Comparison of ENCODE assay signal across 8 mouse cellular contexts in the genomic region with DNA sequence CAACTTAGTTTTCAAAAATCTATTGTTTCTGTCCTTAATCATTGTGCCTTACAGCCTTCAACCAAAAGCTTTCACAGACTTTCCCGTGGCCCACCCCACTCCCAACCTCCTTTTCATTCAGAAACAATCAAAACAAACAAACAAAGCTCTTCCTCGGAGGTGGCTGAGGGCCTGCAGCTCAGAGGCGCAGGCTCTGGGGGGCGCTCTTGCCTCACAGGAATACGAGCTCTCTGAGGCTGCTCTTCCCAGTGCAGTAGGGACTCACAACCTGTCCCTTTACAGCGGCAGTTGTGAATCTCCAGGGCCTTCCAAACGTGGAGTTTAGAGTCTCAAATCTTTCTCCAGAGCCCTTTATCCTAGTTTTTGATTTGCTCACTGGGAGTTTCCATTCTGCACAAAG.
DNase-seq lines count a peak whose midpoint lies in the region; ATAC-seq lines count a peak whose summit lies in the region.

No protein-coding gene starts in this region.

- no peak overlapping the region for H3K9ac ChIP-seq in neural tube, embryonic 15.5 days (replicated peaks)

- WGBS in neural tube, embryonic 15.5 days: 4% methylated on average over 7 of the region's 7 CpGs

- H3K27me3 ChIP-seq in neural tube, embryonic 15.5 days (replicated peaks): 0 out of 2 replicates have a peak, but pooled peaks cover 2% of the 10 kb centered on the region

- no peak overlapping the region for H3K27ac ChIP-seq in neural tube, embryonic 15.5 days (replicated peaks)

- intact Hi-C loops in heart, postnatal 10 days (cut with DNase I): loop anchor here (1.0 kb wide), 2 partner anchors 217 to 226 kb away; no protein-coding TSS in a partner anchor

- H3K9me3 ChIP-seq in neural tube, embryonic 15.5 days (replicated peaks): no peaks in the 10 kb centered on the region

- no peak overlapping the region for H3K4me2 ChIP-seq in neural tube, embryonic 15.5 days

- no peaks in the 10 kb centered on the region for H3K36me3 ChIP-seq in neural tube, embryonic 15.5 days

- H3K4me1 ChIP-seq in neural tube, embryonic 15.5 days: peaks cover 19% of the 10 kb centered on the region

- peak; percentile 80 for ATAC-seq in neural tube, embryonic 15.5 days (ENCODE audit: low FRiP score)

- no peak overlapping the region for H3K4me3 ChIP-seq in neural tube, embryonic 15.5 days (replicated peaks)

- DNase-seq in CD4-positive, CD25-positive, alpha-beta regulatory T cell, adult 2 months (ENCODE audit: low read depth, low spot score): peak; percentile 87
- DNase-seq in adrenal gland, postnatal 10 days: peak; percentile 88
- peak; percentile 46 for DNase-seq in embryo, embryonic 11.5 days (ENCODE audit: low read depth, low spot score)
- peak; percentile 74 to 86 for DNase-seq in heart, postnatal 10 days
- peak; percentile 71 for DNase-seq in kidney, postnatal 14 days
- peak; percentile 43 to 50 for DNase-seq in lung, adult 18-20 months
- DNase-seq in thymus, postnatal 0 days (ENCODE audit: low spot score): peak; percentile 87
